Comparison of ENCODE assay signal across 8 mouse cellular contexts in the genomic region with DNA sequence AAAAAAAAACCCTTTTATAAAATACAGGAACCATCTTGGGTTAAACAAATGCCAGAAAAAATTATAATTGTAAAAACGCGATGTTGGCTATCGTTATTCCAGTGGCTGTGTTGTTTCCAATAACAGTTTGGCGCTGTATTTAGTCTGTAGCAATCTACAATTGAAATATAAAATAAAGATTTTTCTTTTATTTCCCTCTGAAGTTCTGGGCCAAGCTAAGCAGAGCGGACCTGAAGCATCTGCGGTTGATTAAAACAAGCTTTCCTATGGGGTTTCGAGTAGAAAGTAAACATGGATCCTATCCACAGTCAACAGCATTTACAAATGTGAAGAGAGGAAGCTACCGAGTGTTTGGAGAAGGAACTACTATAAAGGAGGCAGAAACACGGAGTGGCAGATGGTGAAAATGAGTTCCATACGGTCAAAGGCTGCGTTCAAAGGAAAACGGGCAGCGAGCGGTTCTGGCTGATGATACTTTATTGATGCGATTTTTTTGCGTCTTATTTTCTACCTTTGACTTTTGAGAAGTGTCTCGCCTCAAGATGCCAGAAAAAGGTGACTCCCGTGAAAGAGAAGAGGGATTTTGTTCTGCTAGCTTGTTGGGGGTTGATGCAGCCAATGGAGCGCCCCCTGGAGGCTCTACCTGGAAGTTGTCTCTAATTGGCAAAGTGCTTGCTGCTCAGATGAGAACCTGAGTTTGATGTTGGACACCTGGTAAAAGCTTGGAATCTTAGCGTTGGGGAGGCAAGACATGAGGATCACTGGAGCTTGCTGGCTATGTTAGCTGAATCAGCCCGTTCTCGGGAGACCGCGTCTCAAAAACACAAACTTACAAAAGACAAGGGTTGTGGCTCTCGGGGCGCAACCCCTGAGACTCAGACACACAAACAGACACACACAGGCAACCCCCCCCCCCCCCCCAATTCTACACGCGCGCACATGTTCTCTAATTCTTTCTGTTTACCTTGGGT.
DNase-seq lines count a peak whose midpoint lies in the region; ATAC-seq and TF ChIP-seq lines count a peak whose summit lies in the region.

No protein-coding gene starts in this region.

- WGBS in kidney, embryonic 16.5 days: 60% methylated on average over 29 of the region's 29 CpGs
- 28% methylated on average over 29 of the region's 29 CpGs for WGBS in limb, embryonic 13.5 days
- WGBS in midbrain, embryonic 13.5 days: 66% methylated on average over 29 of the region's 29 CpGs

- peak; percentile 39 to 63 (median 53) for TF ChIP-seq CTCF in MEL (IDR thresholded peaks at IDR 0.05 in 2 of 3, conservative IDR thresholded peaks at IDR 0.05 in 1 of 3; ENCODE audit: control insufficient read depth in 1 of 3, insufficient read depth in 1 of 3, low read depth in 2 of 3, low read length in 3 of 3, poor library complexity in 1 of 3, severe bottlenecking in 1 of 3)

- no peaks in the 10 kb centered on the region for H3K36me3 ChIP-seq in kidney, embryonic 16.5 days (ENCODE audit: insufficient read depth, low read length)
- no peaks in the 10 kb centered on the region for H3K36me3 ChIP-seq in MEL (ENCODE audit: control insufficient read depth in 1 of 2, insufficient read depth in 2 of 2, low read length in 2 of 2)
- H3K36me3 ChIP-seq in limb, embryonic 13.5 days: no peaks in the 10 kb centered on the region
- H3K36me3 ChIP-seq in splenic B cell, adult 2 months (ENCODE audit: control insufficient read depth, insufficient read depth, low read length, poor library complexity, severe bottlenecking): no peaks in the 10 kb centered on the region
- H3K36me3 ChIP-seq in midbrain, embryonic 13.5 days: no peaks in the 10 kb centered on the region

- TF ChIP-seq EP300 in MEL (IDR thresholded peaks at IDR 0.05; ENCODE audit: low read depth in 1 of 2, low read length in 2 of 2): no peak

- H3K27ac ChIP-seq in kidney, embryonic 16.5 days (ENCODE audit: low read length): no peak overlapping the region
- H3K27ac ChIP-seq in MEL (ENCODE audit: control insufficient read depth, low read depth, low read length): no peak overlapping the region
- H3K27ac ChIP-seq in limb, embryonic 13.5 days: peak overlapping the region; percentile 67
- H3K27ac ChIP-seq in midbrain, embryonic 13.5 days: no peak overlapping the region

- no peak overlapping the region for H3K9ac ChIP-seq in kidney, embryonic 16.5 days (replicated peaks; ENCODE audit: low read length)
- no peak overlapping the region for H3K9ac ChIP-seq in MEL (ENCODE audit: control insufficient read depth, low read depth, low read length, poor library complexity, severe bottlenecking)
- no peak overlapping the region for H3K9ac ChIP-seq in limb, embryonic 13.5 days
- H3K9ac ChIP-seq in midbrain, embryonic 13.5 days (replicated peaks): no peak overlapping the region

- H3K4me1 ChIP-seq in kidney, embryonic 16.5 days (ENCODE audit: insufficient read depth, low read length): no peaks in the 10 kb centered on the region
- H3K4me1 ChIP-seq in MEL (ENCODE audit: control insufficient read depth in 1 of 2, insufficient read depth in 2 of 2, low read length in 2 of 2): no peaks in the 10 kb centered on the region
- peaks cover 24% of the 10 kb centered on the region for H3K4me1 ChIP-seq in limb, embryonic 13.5 days
- no peaks in the 10 kb centered on the region for H3K4me1 ChIP-seq in midbrain, embryonic 13.5 days (replicated peaks)

- DNase-seq in kidney, adult 18-20 months: peak; percentile 6
- DNase-seq in MEL (ENCODE audit: low read depth, low spot score): peak; percentile 17
- DNase-seq in cerebellum, postnatal 25 days: peak; percentile 55 to 70
- DNase-seq in heart, postnatal 36 days: peak; percentile 4 to 27
- DNase-seq in splenic B cell, adult 2 months (ENCODE audit: low read depth, low spot score): peak; percentile 1

- no peak for TF ChIP-seq POLR2A in MEL (IDR thresholded peaks at IDR 0.05; ENCODE audit: control insufficient read depth in 1 of 2, insufficient read depth in 1 of 2, low read depth in 1 of 2, low read length in 2 of 2, poor library complexity in 1 of 2)

- no peak overlapping the region for H3K4me3 ChIP-seq in kidney, embryonic 16.5 days (ENCODE audit: low read length)
- no peak overlapping the region for H3K4me3 ChIP-seq in MEL (ENCODE audit: control insufficient read depth in 1 of 2, insufficient read depth in 1 of 2, low read depth in 2 of 2, low read length in 2 of 2)
- H3K4me3 ChIP-seq in limb, embryonic 13.5 days: peak overlapping the region; percentile 23
- H3K4me3 ChIP-seq in midbrain, embryonic 13.5 days (replicated peaks): no peak overlapping the region

- H3K9me3 ChIP-seq in kidney, embryonic 16.5 days (ENCODE audit: low read length): no peaks in the 10 kb centered on the region
- no peaks in the 10 kb centered on the region for H3K9me3 ChIP-seq in MEL (replicated peaks; ENCODE audit: insufficient read depth, low read length)
- no peaks in the 10 kb centered on the region for H3K9me3 ChIP-seq in limb, embryonic 13.5 days
- no peaks in the 10 kb centered on the region for H3K9me3 ChIP-seq in midbrain, embryonic 13.5 days

- no peak for ATAC-seq in kidney, embryonic 16.5 days (ENCODE audit: low FRiP score, low TSS enrichment)
- ATAC-seq in limb, embryonic 13.5 days (ENCODE audit: low FRiP score, low read depth): peak; percentile 69; the same call in 1 of the 2 replicates
- no peak for ATAC-seq in midbrain, embryonic 13.5 days

- intact Hi-C loops in heart, postnatal 36 days (cut with DNase I): no loop called here

- no peak for TF ChIP-seq RAD21 in MEL (IDR thresholded peaks at IDR 0.05; ENCODE audit: low read depth, low read length)

- no peaks in the 10 kb centered on the region; the same call in 1 of the 2 replicates for H3K79me2 ChIP-seq in MEL (ENCODE audit: control insufficient read depth, insufficient read depth, low read length, poor library complexity)

- no peaks in the 10 kb centered on the region for H3K27me3 ChIP-seq in kidney, embryonic 16.5 days (ENCODE audit: insufficient read depth, low read length)
- H3K27me3 ChIP-seq in MEL (ENCODE audit: control insufficient read depth in 1 of 2, insufficient read depth in 2 of 2, low read length in 2 of 2): no peaks in the 10 kb centered on the region
- no peaks in the 10 kb centered on the region for H3K27me3 ChIP-seq in limb, embryonic 13.5 days
- H3K27me3 ChIP-seq in splenic B cell, adult 2 months (ENCODE audit: control insufficient read depth, insufficient read depth, low read length, poor library complexity, severe bottlenecking): no peaks in the 10 kb centered on the region
- H3K27me3 ChIP-seq in midbrain, embryonic 13.5 days: no peaks in the 10 kb centered on the region

- H3K4me2 ChIP-seq in kidney, embryonic 16.5 days (replicated peaks; ENCODE audit: low read depth, low read length): no peak overlapping the region
- peak overlapping the region; percentile 52 for H3K4me2 ChIP-seq in limb, embryonic 13.5 days (replicated peaks)
- H3K4me2 ChIP-seq in midbrain, embryonic 13.5 days (replicated peaks): no peak overlapping the region

TF ChIP-seq in MEL, 35 proteins besides CTCF, POLR2A, EP300 and RAD21:
- TF ChIP-seq POLR2AphosphoS5 (IDR thresholded peaks at IDR 0.05; ENCODE audit: borderline replicate concordance, low read depth, low read length): no peak
- no peak for TF ChIP-seq RCOR1 (IDR thresholded peaks at IDR 0.05; ENCODE audit: low read depth, low read length)
- no peak for TF ChIP-seq SIN3A (IDR thresholded peaks at IDR 0.05; ENCODE audit: low read length)
- no peak; the same call in 1 of the 2 replicates for TF ChIP-seq SMC3 (IDR thresholded peaks at IDR 0.05; ENCODE audit: low read depth, low read length)
- no peak for TF ChIP-seq BHLHE40 (IDR thresholded peaks at IDR 0.05; ENCODE audit: borderline replicate concordance, low read depth, low read length)
- TF ChIP-seq NRF1 (IDR thresholded peaks at IDR 0.05; ENCODE audit: insufficient read depth, low read depth, low read length, poor library complexity, severe bottlenecking): no peak
- no peak for TF ChIP-seq MYC (IDR thresholded peaks at IDR 0.05; ENCODE audit: low read depth, low read length)
- TF ChIP-seq ZKSCAN1 (IDR thresholded peaks at IDR 0.05; ENCODE audit: low read depth, low read length): no peak
- no peak for TF ChIP-seq GABPA (IDR thresholded peaks at IDR 0.05; ENCODE audit: low read depth, low read length)
- no peak for TF ChIP-seq JUND (IDR thresholded peaks at IDR 0.05; ENCODE audit: low read depth, low read length)
- no peak for TF ChIP-seq MEF2A (IDR thresholded peaks at IDR 0.05; ENCODE audit: extremely low read depth, insufficient replicate concordance, low read depth, low read length, poor library complexity, severe bottlenecking)

Comparison
In these comparisons a context has a peak if more than half of its experiments do, and no peak if none do; other contexts are left out.
1. DNase-seq: peak in every context shown above with its lines; median percentile 62 in cerebellum, postnatal 25 days; 17 in MEL; 16 in heart, postnatal 36 days; 6 in kidney, adult 18-20 months; 1 in splenic B cell, adult 2 months.